Mouse (Mus musculus) T-helper 1 cell (primary cell): ENCODE results near the gene Gm7324.
"Not testable (repeated sequence)": the region's sequence is repeated elsewhere in the genome, so short reads cannot be mapped to it uniquely, and the experiment has no call there.

Source experiments
- in situ Hi-C: fragments of 300-600 bp; cut with MboI, MseI; formaldehyde crosslinking; loops from one replicate; pipeline ENCODE4 v1.15.1; 2025; ENCODE audit warnings: high pct_unique_total_duplicates

Gene Gm7324

GRCm38 (mm10) chr14:43697621-43698020 lies at the start of gene Gm7324:
TSS of gene Gm7324 (plus strand) at chr14:43697828.
- in situ Hi-C loops, result loop anchor here (25.0 kb wide), 2 partner anchors 1085 to 1435 kb away; partner anchors contain the start of gene Gm17026

- in situ Hi-C loops, result loop anchor here (25.0 kb wide), 2 partner anchors 1065 to 1415 kb away; partner anchors contain the start of gene Gm17026
Observed at GRCm38 (mm10) chr14:43677099-43677498, 20.5 kb upstream of the Gm7324 start, which contains the start of gene Gm8165. TSS of gene Gm8165 (minus strand) at chr14:43677199.

GRCm38 (mm10) chr14:43727385-43727784 lies 29.8 kb downstream of the Gm7324 start, which contains the start of gene Gm16506:
TSS of gene Gm16506 (minus strand) at chr14:43727485.
- in situ Hi-C loops, result not testable (repeated sequence)

- in situ Hi-C loops, result not testable (repeated sequence)
Observed at GRCm38 (mm10) chr14:43747566-43747965, 49.9 kb downstream of the Gm7324 start, which contains the start of gene Gm6526. TSS of gene Gm6526 (plus strand) at chr14:43747866.
